Mouse (Mus musculus): ENCODE results near the gene Apoa1. TPM values are rescaled to one million over a fixed set of nuclear protein-coding genes. Genes with fewer than 3 reads are reported as not detected.

Gene Apoa1
- polyA plus RNA-seq, 1 experiment from 2014 or later: 2.5 TPM

DNA sequence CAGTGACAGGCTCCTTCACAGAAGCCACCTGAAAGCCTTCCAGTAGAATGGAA is 7.0 kb downstream of the Apoa1 start, which contains the start of gene Apoc3:
TSS of gene Apoc3 (minus strand) at position 41 of the 53 bp plus-strand sequence.
- Histone ChIP-seq H3K9ac (replicated peaks) (no peak within 1 kb of the TSS; the same call in 1 of the 2 replicates), H3K36me3 (no peaks in the 10 kb centered on the region), H3K4me1 (replicated peaks) (peaks cover 4% of the 10 kb centered on the region), H3K4me2 (no peak within 1 kb of the TSS), H3K4me3 (replicated peaks) (no peak within 1 kb of the TSS), H3K9me3 (no peaks in the 10 kb centered on the region), H3K27ac (no peak within 1 kb of the TSS), H3K27me3 (peaks cover 5% of the 10 kb centered on the region; the same call in 1 of the 2 replicates)
- ATAC-seq (ENCODE audit: insufficient number of reproducible peaks, insufficient read depth, low FRiP score, low TSS enrichment, low read depth): no peak

DNA sequence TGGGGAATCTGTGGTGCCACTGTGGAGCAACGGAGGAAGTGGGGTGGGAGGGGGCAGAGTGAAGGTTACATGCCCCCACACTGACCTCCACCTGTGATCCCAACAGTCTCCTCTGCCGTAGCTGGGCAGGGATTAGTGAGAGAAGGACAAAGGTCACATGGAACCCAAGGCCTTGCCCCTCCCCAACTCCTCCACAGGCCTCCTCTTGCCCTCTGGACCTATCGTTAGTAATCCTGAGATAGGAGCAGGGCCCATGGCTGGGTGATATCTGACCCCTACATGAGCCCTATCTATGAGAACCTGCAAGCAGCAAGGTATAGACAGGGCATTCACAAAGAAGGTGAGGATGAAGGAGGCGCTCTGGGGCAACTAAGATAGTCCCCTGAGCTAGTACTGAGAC is 7.3 kb downstream of the Apoa1 start:
- H3K9ac ChIP-seq (replicated peaks): no peak overlapping the region
- no peak for ATAC-seq (ENCODE audit: insufficient number of reproducible peaks, insufficient read depth, low FRiP score, low TSS enrichment, low read depth)
- WGBS: 53% methylated on average over 4 of the region's 4 CpGs
- peaks cover 5% of the 10 kb centered on the region; the same call in 1 of the 2 replicates for H3K27me3 ChIP-seq
- H3K4me3 ChIP-seq (replicated peaks): no peak overlapping the region
- H3K9me3 ChIP-seq: no peaks in the 10 kb centered on the region
- no peak overlapping the region for H3K27ac ChIP-seq
- H3K36me3 ChIP-seq: no peaks in the 10 kb centered on the region
- peaks cover 2% of the 10 kb centered on the region for H3K4me1 ChIP-seq (replicated peaks)
- no peak overlapping the region for H3K4me2 ChIP-seq

DNA sequence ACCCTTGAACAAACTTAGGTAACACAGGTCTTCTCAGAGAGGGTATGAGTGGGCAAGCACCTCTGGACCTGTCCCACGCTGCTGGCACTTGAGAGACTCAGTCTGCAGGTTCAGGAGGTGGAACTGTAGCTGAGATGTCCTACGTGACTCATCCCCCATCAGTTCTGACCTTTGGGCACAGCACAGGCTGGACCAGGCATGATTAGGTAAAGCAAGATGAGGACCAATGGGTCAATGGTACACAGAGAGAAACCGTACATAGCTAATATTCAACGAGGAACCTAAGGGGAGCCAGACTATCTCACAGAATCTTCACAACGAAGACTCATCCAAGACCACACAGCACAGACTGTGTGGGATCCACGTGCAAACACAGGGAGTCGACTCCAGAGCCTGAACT is 10.5 kb downstream of the Apoa1 start:
- no peaks in the 10 kb centered on the region for H3K9me3 ChIP-seq
- H3K27ac ChIP-seq: no peak overlapping the region
- H3K4me1 ChIP-seq (replicated peaks): peaks cover 4% of the 10 kb centered on the region; the same call in 1 of the 2 replicates
- ATAC-seq (ENCODE audit: insufficient number of reproducible peaks, insufficient read depth, low FRiP score, low TSS enrichment, low read depth): no peak
- H3K9ac ChIP-seq (replicated peaks): no peak overlapping the region
- H3K36me3 ChIP-seq: no peaks in the 10 kb centered on the region
- no peaks in the 10 kb centered on the region; the same call in 1 of the 2 replicates for H3K27me3 ChIP-seq
- H3K4me3 ChIP-seq (replicated peaks): no peak overlapping the region
- H3K4me2 ChIP-seq: no peak overlapping the region
- WGBS: 86% methylated on average over 7 of the region's 7 CpGs

DNA sequence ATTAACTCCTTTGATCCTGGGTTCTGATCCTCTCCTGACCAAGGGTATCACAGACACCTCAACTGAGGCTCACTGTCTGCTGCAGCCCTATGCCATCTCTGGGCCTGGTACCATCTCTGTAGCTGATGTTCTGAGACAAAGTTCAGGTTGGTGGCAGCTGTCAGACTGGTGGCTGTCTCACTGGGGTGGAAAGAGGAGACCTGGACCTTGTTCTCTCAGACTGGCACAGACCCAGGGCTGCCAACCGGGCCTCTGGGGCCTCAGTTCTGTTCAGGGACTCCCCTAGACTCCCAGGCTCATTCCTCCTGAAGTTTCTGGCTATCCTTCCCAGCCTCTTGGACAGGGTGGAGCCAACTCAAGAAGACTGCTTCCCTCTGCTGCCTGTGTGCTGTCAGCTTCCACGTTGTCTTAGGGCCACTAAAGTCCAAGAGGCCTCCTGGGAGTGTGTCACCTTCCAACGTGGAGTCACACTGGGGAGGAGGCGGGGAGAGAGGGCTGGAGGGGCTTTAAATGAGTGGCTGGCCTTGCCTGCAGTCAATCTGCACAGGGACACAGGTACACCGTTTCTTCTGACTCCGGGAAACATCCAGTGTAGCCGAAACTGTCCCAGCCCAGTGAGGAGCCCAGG is 12.3 kb downstream of the Apoa1 start, which contains the start of gene Apoa4:
TSS of gene Apoa4 (plus strand) at position 171 of the 628 bp plus-strand sequence.
- Histone ChIP-seq H3K9me3 (no peaks in the 10 kb centered on the region), H3K4me2 (no peak within 1 kb of the TSS), H3K4me1 (replicated peaks) (peaks cover 4% of the 10 kb centered on the region; the same call in 1 of the 2 replicates), H3K27me3 (no peaks in the 10 kb centered on the region), H3K36me3 (no peaks in the 10 kb centered on the region), H3K9ac (replicated peaks) (no peak within 1 kb of the TSS), H3K4me3 (replicated peaks) (no peak within 1 kb of the TSS), H3K27ac (no peak within 1 kb of the TSS)
- no peak for ATAC-seq (ENCODE audit: insufficient number of reproducible peaks, insufficient read depth, low FRiP score, low TSS enrichment, low read depth)
- WGBS: 65% methylated on average over 7 of the region's 7 CpGs

DNA sequence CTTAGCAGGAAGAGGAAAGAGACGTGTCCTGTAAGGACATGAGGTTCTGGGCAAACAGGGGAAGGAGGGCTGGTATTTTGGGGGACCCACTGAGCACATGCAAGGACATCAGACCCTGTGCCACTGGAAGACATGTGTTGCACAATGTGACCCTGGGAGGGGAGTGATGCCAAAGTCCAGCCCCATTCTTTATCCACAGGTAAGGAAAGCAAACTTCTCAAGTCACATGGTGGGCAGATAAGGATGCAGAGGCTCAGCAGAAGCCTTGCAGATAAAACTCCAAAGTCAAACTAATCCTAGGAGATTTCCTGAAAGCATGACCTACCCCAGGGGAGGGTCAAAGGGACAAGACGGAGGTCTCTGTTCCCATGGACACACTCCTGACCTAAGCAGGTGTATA is 13.4 kb downstream of the Apoa1 start:
- H3K4me1 ChIP-seq (replicated peaks): peaks cover 4% of the 10 kb centered on the region; the same call in 1 of the 2 replicates
- no peaks in the 10 kb centered on the region for H3K27me3 ChIP-seq
- no peak for ATAC-seq (ENCODE audit: insufficient number of reproducible peaks, insufficient read depth, low FRiP score, low TSS enrichment, low read depth)
- H3K4me2 ChIP-seq: no peak overlapping the region
- no peak overlapping the region for H3K4me3 ChIP-seq (replicated peaks)
- WGBS: 83% methylated on average over 2 of the region's 2 CpGs
- H3K27ac ChIP-seq: no peak overlapping the region
- H3K9me3 ChIP-seq: no peaks in the 10 kb centered on the region
- H3K36me3 ChIP-seq: no peaks in the 10 kb centered on the region
- H3K9ac ChIP-seq (replicated peaks): no peak overlapping the region

DNA sequence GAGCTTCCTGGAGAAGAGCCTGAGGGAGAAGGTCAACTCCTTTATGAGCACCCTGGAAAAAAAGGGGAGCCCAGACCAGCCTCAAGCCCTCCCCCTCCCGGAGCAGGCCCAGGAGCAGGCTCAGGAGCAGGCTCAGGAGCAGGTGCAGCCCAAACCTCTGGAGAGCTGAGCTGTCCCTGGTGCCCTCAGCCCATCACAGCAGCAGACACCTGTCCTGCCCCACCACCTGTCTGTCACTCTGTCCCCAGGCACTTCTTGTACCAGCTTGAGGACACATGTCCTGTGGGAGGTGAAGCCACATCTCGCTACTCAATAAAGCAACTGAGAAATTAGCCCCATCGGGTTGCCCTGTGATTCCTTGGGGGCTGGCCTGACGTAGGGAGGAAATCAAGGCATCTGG is 14.7 kb downstream of the Apoa1 start:
- Histone ChIP-seq H3K36me3 (no peaks in the 10 kb centered on the region), H3K4me2 (no peak overlapping the region; the same call in 1 of the 2 replicates), H3K27ac (no peak overlapping the region), H3K4me1 (replicated peaks) (peaks cover 4% of the 10 kb centered on the region; the same call in 1 of the 2 replicates), H3K9me3 (no peaks in the 10 kb centered on the region), H3K27me3 (peaks cover 4% of the 10 kb centered on the region; the same call in 1 of the 2 replicates), H3K9ac (replicated peaks) (no peak overlapping the region), H3K4me3 (replicated peaks) (no peak overlapping the region)
- 67% methylated on average over 4 of the region's 4 CpGs for WGBS
- no peak for ATAC-seq (ENCODE audit: insufficient number of reproducible peaks, insufficient read depth, low FRiP score, low TSS enrichment, low read depth)

DNA sequence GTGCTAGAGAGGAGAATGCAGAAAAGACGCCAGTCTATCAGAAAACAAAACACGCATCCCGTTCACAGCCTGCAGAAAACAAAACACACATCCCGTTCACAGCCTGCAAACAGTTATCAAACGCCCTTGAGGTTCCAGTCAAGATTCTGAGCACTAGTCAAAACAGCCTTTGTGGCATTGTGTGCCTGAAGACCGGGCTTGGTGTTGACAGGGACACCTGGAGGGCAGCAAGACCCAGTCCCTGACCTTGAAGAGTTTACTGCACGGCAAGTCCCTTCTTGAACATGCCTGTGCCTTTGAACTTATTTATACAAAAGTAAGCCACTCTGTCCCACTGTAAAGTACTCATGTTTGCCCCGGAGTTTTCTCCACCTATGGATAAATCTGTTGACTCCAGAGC is 15.2 kb downstream of the Apoa1 start:
- H3K4me1 ChIP-seq (replicated peaks): peaks cover 4% of the 10 kb centered on the region; the same call in 1 of the 2 replicates
- no peak overlapping the region for H3K4me3 ChIP-seq (replicated peaks)
- no peak overlapping the region for H3K9ac ChIP-seq (replicated peaks)
- H3K4me2 ChIP-seq: no peak overlapping the region; the same call in 1 of the 2 replicates
- no peak for ATAC-seq (ENCODE audit: insufficient number of reproducible peaks, insufficient read depth, low FRiP score, low TSS enrichment, low read depth)
- no peaks in the 10 kb centered on the region for H3K9me3 ChIP-seq
- H3K27ac ChIP-seq: no peak overlapping the region
- H3K36me3 ChIP-seq: no peaks in the 10 kb centered on the region
- 61% methylated on average over 8 of the region's 8 CpGs for WGBS
- H3K27me3 ChIP-seq: peaks cover 8% of the 10 kb centered on the region; the same call in 1 of the 2 replicates

DNA sequence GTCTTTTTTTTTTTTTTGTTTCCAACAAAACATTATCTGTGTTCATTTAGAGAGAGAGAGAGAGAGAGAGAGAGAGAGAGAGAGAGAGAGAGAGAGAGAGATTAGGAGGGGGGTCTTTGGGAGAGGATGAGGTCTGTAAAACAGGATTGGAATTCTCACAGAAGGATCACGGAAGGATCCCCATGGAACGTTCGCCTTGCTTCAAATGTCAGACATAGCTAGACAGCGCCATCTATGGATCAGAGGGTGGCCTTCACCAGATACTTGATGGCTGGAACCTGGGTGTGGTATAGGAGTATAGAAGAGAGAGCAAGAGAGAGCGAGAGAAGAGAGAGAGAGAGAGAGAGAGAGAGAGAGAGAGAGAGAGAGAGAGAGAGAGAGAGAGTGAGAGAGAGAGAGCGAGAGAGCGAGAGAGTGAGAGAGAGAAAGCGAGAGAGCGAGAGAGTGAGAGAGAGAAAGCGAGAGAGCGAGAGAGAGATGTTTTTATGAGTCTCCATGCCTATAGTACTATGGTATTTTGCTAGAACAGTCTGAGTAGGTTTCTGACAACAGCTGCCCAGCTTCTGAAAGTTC is 18.5 kb downstream of the Apoa1 start:
- Histone ChIP-seq H3K27ac (no peak overlapping the region), H3K36me3 (no peaks in the 10 kb centered on the region), H3K9me3 (no peaks in the 10 kb centered on the region), H3K9ac (replicated peaks) (no peak overlapping the region), H3K4me2 (peak overlapping the region; percentile 30), H3K4me3 (replicated peaks) (no peak overlapping the region), H3K27me3 (peaks cover 8% of the 10 kb centered on the region; the same call in 1 of the 2 replicates), H3K4me1 (replicated peaks) (peaks cover 4% of the 10 kb centered on the region; the same call in 1 of the 2 replicates)
- WGBS: 23% methylated on average over 11 of the region's 11 CpGs
- ATAC-seq (ENCODE audit: insufficient number of reproducible peaks, insufficient read depth, low FRiP score, low TSS enrichment, low read depth): no peak; the same call in 1 of the 2 replicates

DNA sequence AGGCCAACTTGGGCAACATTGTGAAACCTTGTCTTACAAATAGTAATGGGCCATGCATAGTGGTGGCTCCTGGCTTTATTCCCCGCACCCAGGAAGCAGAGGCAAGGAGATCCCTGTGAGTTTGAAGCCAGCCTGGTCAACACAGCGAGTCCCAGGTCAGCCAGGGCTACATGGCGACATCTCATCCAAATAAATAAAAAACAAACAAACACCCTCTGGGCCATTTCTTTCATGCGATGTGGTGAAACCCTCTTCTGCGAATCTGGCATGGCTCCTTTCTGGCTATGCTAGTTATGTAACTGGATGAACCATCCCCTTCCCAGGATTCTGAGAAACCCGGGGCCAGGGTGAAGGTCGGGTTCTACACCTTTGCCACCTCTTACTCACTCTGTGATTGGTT is 27.8 kb downstream of the Apoa1 start:
- Histone ChIP-seq H3K4me1 (replicated peaks) (no peaks in the 10 kb centered on the region), H3K9me3 (no peaks in the 10 kb centered on the region), H3K9ac (replicated peaks) (no peak overlapping the region), H3K27me3 (peaks cover 2% of the 10 kb centered on the region; the same call in 1 of the 2 replicates), H3K4me2 (no peak overlapping the region), H3K36me3 (no peaks in the 10 kb centered on the region), H3K27ac (no peak overlapping the region), H3K4me3 (replicated peaks) (no peak overlapping the region)
- 83% methylated on average over 7 of the region's 7 CpGs for WGBS
- no peak for ATAC-seq (ENCODE audit: insufficient number of reproducible peaks, insufficient read depth, low FRiP score, low TSS enrichment, low read depth)

DNA sequence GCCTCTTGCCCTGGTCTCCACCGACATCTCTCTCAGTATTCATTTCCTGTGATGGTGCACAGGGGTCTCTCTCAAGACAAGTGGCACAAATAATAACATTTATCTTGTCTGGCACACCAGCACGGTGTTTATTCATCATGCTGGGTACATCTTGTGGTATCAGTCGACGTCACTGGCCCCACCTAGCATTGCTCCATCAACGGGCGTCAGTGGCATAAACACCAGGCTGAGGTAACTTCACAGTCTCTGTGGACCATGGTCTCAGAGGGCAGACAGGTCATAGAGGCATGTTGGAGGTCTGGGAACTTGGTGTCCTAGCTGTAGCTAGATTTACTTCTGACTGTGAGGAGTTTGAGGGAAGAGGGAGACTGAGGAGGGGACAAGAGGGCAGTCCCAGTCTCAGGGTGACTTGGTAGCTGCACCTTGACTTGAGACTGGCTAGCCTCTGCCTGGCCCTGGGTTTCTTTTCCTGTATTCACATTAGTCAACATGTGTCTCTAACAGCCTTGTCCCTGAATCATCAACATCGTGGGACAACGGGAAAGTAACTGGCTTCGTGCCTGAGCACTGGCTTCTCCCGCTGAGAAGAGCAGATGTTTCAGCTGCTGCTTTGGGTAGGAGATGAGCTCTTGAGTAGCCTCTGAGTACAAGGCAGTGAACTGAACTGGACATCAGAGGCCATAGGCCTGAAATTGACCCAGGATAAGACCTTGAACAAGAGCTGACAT is 28.4 kb downstream of the Apoa1 start:
- no peaks in the 10 kb centered on the region for H3K4me1 ChIP-seq (replicated peaks)
- H3K9me3 ChIP-seq: no peaks in the 10 kb centered on the region
- H3K36me3 ChIP-seq: no peaks in the 10 kb centered on the region
- H3K4me2 ChIP-seq: no peak overlapping the region
- H3K9ac ChIP-seq (replicated peaks): no peak overlapping the region
- no peak for ATAC-seq (ENCODE audit: insufficient number of reproducible peaks, insufficient read depth, low FRiP score, low TSS enrichment, low read depth)
- no peak overlapping the region for H3K27ac ChIP-seq
- 92% methylated on average over 10 of the region's 10 CpGs for WGBS
- H3K27me3 ChIP-seq: peaks cover 2% of the 10 kb centered on the region; the same call in 1 of the 2 replicates
- H3K4me3 ChIP-seq (replicated peaks): no peak overlapping the region

DNA sequence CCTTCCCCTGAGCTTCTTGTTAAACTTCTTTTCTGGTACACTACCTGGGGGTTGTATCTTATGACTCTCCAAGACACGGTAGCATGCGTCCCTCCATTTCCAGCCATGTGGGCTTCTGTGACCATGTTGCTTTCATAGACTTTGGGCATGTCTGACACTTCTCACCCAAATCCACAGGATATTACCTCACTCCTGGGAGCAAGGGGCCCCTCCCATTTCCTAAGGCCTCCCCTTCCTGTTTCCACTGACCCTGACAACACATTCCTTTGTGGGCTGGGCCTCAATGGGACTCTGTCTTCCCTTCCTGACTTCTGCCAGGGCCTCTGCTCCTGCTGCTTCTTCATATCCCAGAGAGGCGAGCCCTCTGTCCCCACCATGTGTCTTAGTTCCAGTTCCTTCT is 29.2 kb downstream of the Apoa1 start:
- Histone ChIP-seq H3K4me1 (replicated peaks) (no peaks in the 10 kb centered on the region), H3K9me3 (no peaks in the 10 kb centered on the region), H3K4me3 (replicated peaks) (no peak overlapping the region), H3K9ac (replicated peaks) (no peak overlapping the region), H3K27me3 (peaks cover 2% of the 10 kb centered on the region; the same call in 1 of the 2 replicates), H3K36me3 (no peaks in the 10 kb centered on the region), H3K27ac (no peak overlapping the region), H3K4me2 (no peak overlapping the region)
- no peak for ATAC-seq (ENCODE audit: insufficient number of reproducible peaks, insufficient read depth, low FRiP score, low TSS enrichment, low read depth)
- WGBS: 84% methylated on average over 3 of the region's 3 CpGs

Data from limb, embryonic 12.5 days (tissue).